Mouse (Mus musculus): ENCODE results near the gene Trim67. TPM values are rescaled to one million over a fixed set of nuclear protein-coding genes. Genes with fewer than 3 reads are reported as not detected.
A peak's percentile ranks its signal among the peaks of the same experiment; 100 is the strongest.

Gene Trim67
- polyA plus RNA-seq, 2 experiments, result 0.03 to 0.05 TPM

DNA sequence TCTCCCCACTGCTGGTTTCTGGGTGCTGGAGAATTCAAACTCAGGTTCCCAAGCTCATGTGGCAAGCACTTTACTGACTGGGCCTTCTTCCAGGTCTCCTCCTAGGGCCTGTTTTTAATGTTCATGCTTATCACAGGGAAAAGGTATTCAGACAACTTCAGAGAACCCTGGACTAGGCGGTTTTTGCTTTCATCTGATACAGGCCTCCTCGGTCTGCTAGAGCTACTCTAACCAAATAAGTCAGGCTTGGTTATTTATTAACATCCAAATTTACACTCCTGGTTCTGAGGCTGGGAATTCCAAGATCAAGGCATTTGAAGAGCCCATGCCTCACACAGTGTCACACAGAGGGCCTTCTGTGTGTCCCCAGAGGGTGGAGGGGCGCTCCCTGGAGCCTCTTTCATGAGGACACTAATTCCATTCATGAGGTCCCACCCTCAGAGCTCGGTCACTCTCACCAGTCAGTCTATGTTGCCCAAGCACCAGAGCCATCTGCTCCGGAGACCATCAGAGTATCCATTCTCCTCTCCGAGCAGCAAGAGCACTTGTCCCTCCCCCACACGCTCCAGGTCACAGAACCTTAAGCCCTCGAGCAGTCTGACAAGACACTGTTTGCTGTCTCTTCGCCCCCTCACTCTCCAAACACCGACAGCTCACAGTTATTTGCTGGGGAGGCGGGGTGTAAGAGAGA, 38.6 kb upstream of the Trim67 start:
- H3K4me3 ChIP-seq (ENCODE audit: insufficient read depth in 1 of 2, low read depth in 2 of 2, low read length in 2 of 2), result no peak overlapping the region
- H3K9ac ChIP-seq (replicated peaks), result no peak overlapping the region
- H3K27me3 ChIP-seq (ENCODE audit: control insufficient read depth, insufficient read depth, low read length), result peaks cover 40% of the 10 kb centered on the region
- H3K4me2 ChIP-seq (ENCODE audit: low read depth), result no peak overlapping the region
- WGBS (ENCODE audit: insufficient replicate concordance), result 21% methylated on average over 11 of the region's 11 CpGs
- no peaks in the 10 kb centered on the region for H3K36me3 ChIP-seq (replicated peaks; ENCODE audit: control insufficient read depth, insufficient read depth, low read depth)
- TF ChIP-seq CTCF (IDR thresholded peaks at IDR 0.05; ENCODE audit: low read depth) (no peak), EP300 (IDR thresholded peaks at IDR 0.05; ENCODE audit: low read depth) (no peak)
- ATAC-seq (ENCODE audit: insufficient read depth), result peak; percentile 34; the same call in 1 of the 2 replicates
- DNase-seq (ENCODE audit: low read depth in 3 of 3, low spot score in 3 of 3), result no peak
- peaks cover 0 to 11% of the 10 kb centered on the region in 2 experiments; a peak in 2 of 4 replicates for H3K4me1 ChIP-seq (replicated peaks; ENCODE audit: control insufficient read depth in 2 of 2, insufficient read depth in 2 of 2, low read length in 1 of 2)
- no peaks in the 10 kb centered on the region for H3K9me3 ChIP-seq (ENCODE audit: control insufficient read depth, low read length)
- no peak overlapping the region for H3K27ac ChIP-seq

DNA sequence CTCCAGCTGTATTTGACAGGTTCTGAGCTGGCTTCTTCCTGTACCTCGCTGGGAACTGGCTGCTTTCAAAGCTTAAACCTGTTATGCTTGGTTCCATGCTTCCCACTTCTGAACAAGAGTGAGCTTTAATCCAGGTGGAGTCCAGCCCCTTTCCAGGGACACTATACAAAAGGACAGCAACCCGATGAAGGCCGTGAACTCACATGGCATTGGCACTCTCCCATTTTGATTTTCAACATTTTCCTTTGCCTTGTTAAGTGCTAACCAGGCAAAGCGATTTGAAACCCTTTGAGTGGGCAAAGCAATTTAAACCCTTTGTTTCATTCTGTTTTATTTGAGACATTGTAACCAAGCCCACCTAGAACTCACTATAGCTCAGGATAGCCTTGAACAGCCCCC, 38.1 kb upstream of the Trim67 start:
- 32% methylated on average over 4 of the region's 4 CpGs for WGBS (ENCODE audit: insufficient replicate concordance)
- ATAC-seq (ENCODE audit: insufficient read depth) (no peak), DNase-seq (ENCODE audit: low read depth in 3 of 3, low spot score in 3 of 3) (no peak)
- Histone ChIP-seq H3K4me2 (ENCODE audit: low read depth) (no peak overlapping the region), H3K27ac (no peak overlapping the region), H3K4me3 (ENCODE audit: insufficient read depth in 1 of 2, low read depth in 2 of 2, low read length in 2 of 2) (no peak overlapping the region), H3K27me3 (ENCODE audit: control insufficient read depth, insufficient read depth, low read length) (peaks cover 37% of the 10 kb centered on the region), H3K9me3 (ENCODE audit: control insufficient read depth, low read length) (no peaks in the 10 kb centered on the region), H3K36me3 (replicated peaks; ENCODE audit: control insufficient read depth, insufficient read depth, low read depth) (no peaks in the 10 kb centered on the region), H3K4me1 (replicated peaks; ENCODE audit: control insufficient read depth in 2 of 2, insufficient read depth in 2 of 2, low read length in 1 of 2) (peaks cover 0 to 10% of the 10 kb centered on the region in 2 experiments; a peak in 2 of 4 replicates), H3K9ac (replicated peaks) (no peak overlapping the region)
- TF ChIP-seq EP300 (IDR thresholded peaks at IDR 0.05; ENCODE audit: low read depth) (no peak), CTCF (IDR thresholded peaks at IDR 0.05; ENCODE audit: low read depth) (no peak)

DNA sequence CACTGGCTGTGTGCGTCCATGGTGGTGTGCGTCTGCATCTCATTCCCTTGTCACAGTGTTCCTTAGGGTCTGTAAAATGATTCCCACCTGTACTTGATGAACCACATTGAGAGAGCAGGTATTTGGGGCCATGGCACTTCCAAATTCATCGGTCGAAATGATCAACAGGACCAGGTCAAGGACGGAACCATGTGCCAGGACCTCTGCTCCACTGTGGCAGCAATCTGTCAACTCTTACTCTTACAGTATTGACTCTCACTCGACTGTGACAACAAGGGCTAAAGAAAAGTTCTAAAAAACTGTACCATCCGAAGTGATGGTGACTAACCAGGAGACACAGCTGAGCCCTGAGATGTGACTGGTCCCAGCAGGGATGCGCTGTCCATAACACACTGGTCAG, 37.4 kb upstream of the Trim67 start:
- Histone ChIP-seq H3K4me3 (ENCODE audit: insufficient read depth in 1 of 2, low read depth in 2 of 2, low read length in 2 of 2) (no peak overlapping the region), H3K36me3 (replicated peaks; ENCODE audit: control insufficient read depth, insufficient read depth, low read depth) (no peaks in the 10 kb centered on the region), H3K27me3 (ENCODE audit: control insufficient read depth, insufficient read depth, low read length) (peaks cover 30% of the 10 kb centered on the region), H3K9ac (replicated peaks) (no peak overlapping the region), H3K4me2 (ENCODE audit: low read depth) (no peak overlapping the region), H3K27ac (no peak overlapping the region), H3K9me3 (ENCODE audit: control insufficient read depth, low read length) (no peaks in the 10 kb centered on the region), H3K4me1 (replicated peaks; ENCODE audit: control insufficient read depth in 2 of 2, insufficient read depth in 2 of 2, low read length in 1 of 2) (peaks cover 0 to 10% of the 10 kb centered on the region in 2 experiments; a peak in 2 of 4 replicates)
- WGBS (ENCODE audit: insufficient replicate concordance), result 57% methylated on average over 8 of the region's 8 CpGs
- no peak for TF ChIP-seq EP300 (IDR thresholded peaks at IDR 0.05; ENCODE audit: low read depth)
- TF ChIP-seq CTCF (IDR thresholded peaks at IDR 0.05; ENCODE audit: low read depth), result no peak
- ATAC-seq (ENCODE audit: insufficient read depth), result no peak
- DNase-seq (ENCODE audit: low read depth in 3 of 3, low spot score in 3 of 3), result no peak

DNA sequence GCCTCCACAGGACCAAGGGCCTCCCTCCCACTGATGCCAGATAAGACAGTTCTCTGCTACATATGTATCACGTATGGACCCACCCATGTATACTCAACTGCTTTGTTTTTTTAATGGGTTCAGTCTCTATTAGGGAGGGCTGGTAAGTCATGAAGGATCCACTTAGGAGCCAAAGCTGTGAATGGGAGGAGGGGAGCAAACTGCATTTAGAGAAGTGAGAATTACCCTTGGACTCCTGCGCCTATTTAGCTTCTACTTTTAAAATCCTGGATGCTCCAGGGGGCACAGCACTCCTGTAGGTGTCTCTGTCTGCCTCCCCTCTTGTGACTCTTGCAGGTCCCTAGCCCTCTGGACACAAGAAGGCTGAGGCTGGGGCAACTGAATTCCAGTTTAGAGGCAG, 36.7 kb upstream of the Trim67 start:
- Histone ChIP-seq H3K27me3 (ENCODE audit: control insufficient read depth, insufficient read depth, low read length) (peaks cover 23% of the 10 kb centered on the region), H3K9me3 (ENCODE audit: control insufficient read depth, low read length) (no peaks in the 10 kb centered on the region)
- no peak for TF ChIP-seq CTCF (IDR thresholded peaks at IDR 0.05; ENCODE audit: low read depth)
- TF ChIP-seq EP300 (IDR thresholded peaks at IDR 0.05; ENCODE audit: low read depth), result no peak

DNA sequence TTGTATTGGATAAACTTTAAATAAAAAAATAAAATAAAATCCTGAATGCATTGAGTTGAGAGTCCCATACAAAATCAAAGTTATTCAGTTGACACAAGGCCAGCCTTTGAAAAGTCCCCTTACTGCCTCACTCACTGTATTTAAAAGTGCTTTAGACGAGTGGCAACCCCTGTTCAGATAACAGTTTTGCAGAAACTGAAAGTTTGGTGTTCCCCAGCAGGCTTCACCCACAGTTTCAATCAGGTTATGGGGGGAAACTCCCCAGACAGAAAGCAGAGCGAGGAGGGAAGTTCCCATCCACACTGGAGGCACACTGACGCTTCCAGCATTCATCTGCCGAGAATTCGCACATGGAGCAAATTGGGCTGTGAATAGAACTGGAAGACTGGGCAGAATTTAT, 36.3 kb upstream of the Trim67 start:
- Histone ChIP-seq H3K9ac (replicated peaks) (no peak overlapping the region), H3K36me3 (replicated peaks; ENCODE audit: control insufficient read depth, insufficient read depth, low read depth) (no peaks in the 10 kb centered on the region), H3K4me1 (replicated peaks; ENCODE audit: control insufficient read depth in 2 of 2, insufficient read depth in 2 of 2, low read length in 1 of 2) (peaks cover 0 to 10% of the 10 kb centered on the region in 2 experiments; a peak in 2 of 4 replicates), H3K9me3 (ENCODE audit: control insufficient read depth, low read length) (no peaks in the 10 kb centered on the region), H3K27me3 (ENCODE audit: control insufficient read depth, insufficient read depth, low read length) (peaks cover 19% of the 10 kb centered on the region), H3K4me3 (ENCODE audit: insufficient read depth in 1 of 2, low read depth in 2 of 2, low read length in 2 of 2) (no peak overlapping the region), H3K4me2 (ENCODE audit: low read depth) (no peak overlapping the region), H3K27ac (no peak overlapping the region)
- ATAC-seq (ENCODE audit: insufficient read depth), result no peak
- TF ChIP-seq EP300 (IDR thresholded peaks at IDR 0.05; ENCODE audit: low read depth) (no peak), CTCF (IDR thresholded peaks at IDR 0.05; ENCODE audit: low read depth) (no peak)
- 54% methylated on average over 5 of the region's 5 CpGs for WGBS (ENCODE audit: insufficient replicate concordance)
- DNase-seq (ENCODE audit: low read depth in 3 of 3, low spot score in 3 of 3), result no peak

More for the DNA sequence above, 36.7 kb upstream of the Trim67 start:
- DNase-seq (ENCODE audit: low read depth in 3 of 3, low spot score in 3 of 3) (no peak), ATAC-seq (ENCODE audit: insufficient read depth) (no peak)
- Histone ChIP-seq H3K4me1 (replicated peaks; ENCODE audit: control insufficient read depth in 2 of 2, insufficient read depth in 2 of 2, low read length in 1 of 2) (peaks cover 0 to 10% of the 10 kb centered on the region in 2 experiments; a peak in 2 of 4 replicates), H3K9ac (replicated peaks) (no peak overlapping the region), H3K27ac (no peak overlapping the region), H3K36me3 (replicated peaks; ENCODE audit: control insufficient read depth, insufficient read depth, low read depth) (no peaks in the 10 kb centered on the region), H3K4me2 (ENCODE audit: low read depth) (no peak overlapping the region), H3K4me3 (ENCODE audit: insufficient read depth in 1 of 2, low read depth in 2 of 2, low read length in 2 of 2) (no peak overlapping the region)
- 27% methylated on average over 2 of the region's 2 CpGs for WGBS (ENCODE audit: insufficient replicate concordance)
